Mouse (Mus musculus) liver, embryonic 14.5 days (tissue): ENCODE results near the gene Crabp2. TPM values are rescaled to one million over a fixed set of nuclear protein-coding genes. Genes with fewer than 3 reads are reported as not detected.

ENCODE experiments used
- ATAC-seq: fragments of 200-750 bp; cut with Nextera tagmentation; 2 replicates; pipeline ENCODE4 v1.8.0; 2017; ENCODE audit warnings: moderate number of reproducible peaks, mild to moderate bottlenecking, moderate library complexity; ENCODE audit not compliant: insufficient read depth
- DNase-seq, 3 experiments: peaks; one replicate each; pipeline ENCODE4 v3.0.0-alpha.2; 2012 to 2013; ENCODE audit warnings: low read depth in 3 of 3, low spot score in 3 of 3
- H3K27ac ChIP-seq: fragments of 300-500 bp; sonication (generic); 2 replicates; pipeline ENCODE4 v1.5.1; 2014; ENCODE audit warnings: moderate library complexity, mild to moderate bottlenecking, control low read depth, inconsistent platforms
- H3K27me3 ChIP-seq: fragments of 300-500 bp; sonication (generic); 2 replicates; pipeline ENCODE4 v1.6.1; 2014; ENCODE audit warnings: mild to moderate bottlenecking, low read length, moderate library complexity; ENCODE audit not compliant: control insufficient read depth, insufficient read depth
- H3K36me3 ChIP-seq: fragments of 300-500 bp; sonication (generic); replicated peaks from 2 replicates; pipeline ENCODE4 v1.6.1; 2014; ENCODE audit warnings: low read depth; ENCODE audit not compliant: control insufficient read depth, insufficient read depth
- H3K4me1 ChIP-seq, 2 experiments: fragments of 200-500 bp in 1 of 2; fragments of 300-500 bp in 1 of 2; sonication (generic) in 1 of 2; replicated peaks; 2 replicates each; pipeline ENCODE4 v1.6.1; 2012 to 2014; ENCODE audit warnings: antibody characterized with exemption in 1 of 2, inconsistent platforms in 1 of 2, low read length in 1 of 2; ENCODE audit not compliant: control insufficient read depth in 2 of 2, insufficient read depth in 2 of 2
- H3K4me2 ChIP-seq: fragments of 300-500 bp; sonication (generic); 2 replicates; pipeline ENCODE4 v1.6.1; 2014; ENCODE audit warnings: low read depth, mild to moderate bottlenecking, control low read depth, moderate library complexity
- H3K4me3 ChIP-seq, 2 experiments: fragments of 200-500 bp in 1 of 2; fragments of 300-500 bp in 1 of 2; sonication (generic) in 1 of 2; 2 replicates each; pipeline ENCODE4 v1.5.1; 2012 to 2014; ENCODE audit warnings: low read depth in 2 of 2, low read length in 2 of 2, mild to moderate bottlenecking in 2 of 2, control low read depth in 1 of 2, inconsistent platforms in 1 of 2, moderate library complexity in 1 of 2; ENCODE audit not compliant: insufficient read depth in 1 of 2
- H3K9ac ChIP-seq: fragments of 300-500 bp; sonication (generic); replicated peaks from 2 replicates; pipeline ENCODE4 v1.6.1; 2014; ENCODE audit warnings: mild to moderate bottlenecking, control low read depth, moderate library complexity
- H3K9me3 ChIP-seq: fragments of 300-500 bp; sonication (generic); 2 replicates; pipeline ENCODE4 v1.6.1; 2016; ENCODE audit warnings: low read length, mixed read lengths; ENCODE audit not compliant: control insufficient read depth
- CTCF ChIP-seq: IDR thresholded peaks from 2 replicates; pipeline ENCODE4 v1.5.1; 2016; ENCODE audit warnings: antibody characterized with exemption, low read depth, control low read depth
- EP300 ChIP-seq: IDR thresholded peaks from 2 replicates; pipeline ENCODE4 v1.6.1; 2016; ENCODE audit warnings: antibody characterized with exemption, low read depth
- WGBS: fragments of 180-500 bp; shearing (Covaris S2); extraction: QIAGEN DNeasy Blood & Tissue Kit; methylation state at CpG from one replicate; pipeline ENCODE4 v1.1.7; 2014; ENCODE audit not compliant: insufficient replicate concordance; 5-methylcytosine and 5-hydroxymethylcytosine counted together
- polyA plus RNA-seq, 2 experiments: library from polyadenylated mRNA; depleted of rRNA in 1 of 2; stranded (reverse) in 1 of 2; unstranded in 1 of 2; fragments of >200 nt; fragmentation: Nextera tagmentation in 1 of 2; extraction: Ambion mirVana in 1 of 2; gene quantifications; 2 replicates each; pipeline versions ENCODE4 v1.2.1 to v1.2.3; 2012 to 2014

The Crabp2 gene
- polyA plus RNA-seq, 2 experiments, result 0.10 to 0.17 TPM

GRCm38 (mm10) chr3:87903821-87904220 lies 44.6 kb upstream of the Crabp2 start:
- no peak for DNase-seq
- WGBS, result 51% methylated on average over 5 of the region's 5 CpGs
- Histone ChIP-seq H3K27me3 (no peaks in the 10 kb centered on the region), H3K36me3 (no peaks in the 10 kb centered on the region), H3K9ac (0 out of 2 replicates have a peak overlapping the region, but pooled peaks have one; percentile 13), H3K4me2 (no peak overlapping the region), H3K4me3 (no peak overlapping the region), H3K4me1 (peaks cover 40 to 50% of the 10 kb centered on the region in 2 experiments), H3K27ac (peak overlapping the region; percentile 61), H3K9me3 (no peaks in the 10 kb centered on the region)
- no peak for ATAC-seq
- no peak for TF ChIP-seq EP300
- no peak for TF ChIP-seq CTCF

DNA sequence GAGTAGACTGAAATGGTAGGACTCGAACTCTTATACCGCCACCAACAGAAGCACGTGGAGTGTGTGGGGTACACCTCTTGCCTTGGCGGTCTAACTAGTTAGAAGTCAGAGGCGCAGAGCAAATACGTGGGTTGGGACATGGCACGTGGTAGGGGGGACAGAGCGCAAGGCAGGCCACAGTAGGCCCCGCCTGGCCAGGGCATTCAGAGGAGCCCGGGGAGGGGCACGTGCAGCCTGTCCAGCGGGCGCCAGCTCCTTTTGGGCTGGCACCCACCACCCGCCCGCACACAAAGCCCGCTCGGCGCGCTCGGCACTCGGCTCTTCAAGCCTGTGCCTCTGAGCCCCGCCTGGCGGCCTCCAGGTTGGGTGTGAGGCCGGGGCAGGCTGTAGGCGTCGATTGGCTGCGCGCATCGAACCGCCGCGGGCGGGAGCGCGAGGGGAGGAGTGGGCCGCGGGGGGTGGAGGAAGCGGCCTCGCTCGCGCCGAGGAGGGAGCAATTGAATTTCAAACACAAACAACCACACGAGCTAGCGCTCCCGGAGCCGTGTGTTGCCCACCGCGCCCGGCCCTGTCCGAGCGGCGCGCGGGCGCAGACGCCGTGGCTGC lies 42.5 kb upstream of the Crabp2 start, which contains the start of gene Hdgf:
Gene Hdgf, plus strand, starts transcription at position 442 of the 606 bp plus-strand sequence.
- ATAC-seq (peak; percentile 84), DNase-seq (peak; percentile 91 to 93 (median 92))
- Histone ChIP-seq H3K4me2 (peak within 1 kb of the TSS; percentile 91), H3K4me1 (peaks cover 45 to 55% of the 10 kb centered on the region in 2 experiments), H3K27me3 (no peaks in the 10 kb centered on the region), H3K36me3 (no peaks in the 10 kb centered on the region; the same call in 1 of the 2 replicates), H3K9me3 (no peaks in the 10 kb centered on the region), H3K27ac (peak within 1 kb of the TSS; percentile 89), H3K9ac (peak within 1 kb of the TSS; percentile 100), H3K4me3 (peak within 1 kb of the TSS; percentile 97 to 100)
- under 1% methylated on average over 57 of the region's 57 CpGs for WGBS
- peak; percentile 45 for TF ChIP-seq CTCF
- no peak for TF ChIP-seq EP300

DNA sequence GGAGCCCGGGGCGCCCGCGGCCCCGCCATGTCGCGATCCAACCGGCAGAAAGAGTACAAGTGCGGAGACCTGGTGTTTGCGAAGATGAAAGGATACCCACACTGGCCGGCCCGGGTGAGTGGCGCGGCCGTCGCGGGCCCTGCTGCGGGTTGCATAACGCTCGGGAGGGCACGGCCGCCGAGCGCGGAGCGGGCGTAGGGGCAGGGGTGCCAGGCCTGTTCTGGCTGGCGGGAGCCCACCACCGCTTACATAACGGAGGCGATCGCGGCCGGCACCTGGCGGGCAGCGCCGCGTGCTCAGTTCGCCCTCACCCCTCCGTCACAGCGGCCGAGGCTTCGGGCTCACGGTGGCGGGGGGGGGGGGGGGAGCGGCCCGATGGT lies 41.9 kb upstream of the Crabp2 start:
- DNase-seq (no peak), ATAC-seq (peak; percentile 4; the same call in 1 of the 2 replicates)
- Histone ChIP-seq H3K4me2 (peak overlapping the region; percentile 91), H3K9ac (peak overlapping the region; percentile 100), H3K27ac (peak overlapping the region; percentile 89), H3K27me3 (no peaks in the 10 kb centered on the region), H3K9me3 (no peaks in the 10 kb centered on the region), H3K36me3 (no peaks in the 10 kb centered on the region; the same call in 1 of the 2 replicates), H3K4me3 (peak overlapping the region; percentile 97 to 100), H3K4me1 (peaks cover 45 to 54% of the 10 kb centered on the region in 2 experiments)
- no peak for TF ChIP-seq CTCF
- no peak for TF ChIP-seq EP300
- under 1% methylated on average over 40 of the region's 47 CpGs for WGBS

DNA sequence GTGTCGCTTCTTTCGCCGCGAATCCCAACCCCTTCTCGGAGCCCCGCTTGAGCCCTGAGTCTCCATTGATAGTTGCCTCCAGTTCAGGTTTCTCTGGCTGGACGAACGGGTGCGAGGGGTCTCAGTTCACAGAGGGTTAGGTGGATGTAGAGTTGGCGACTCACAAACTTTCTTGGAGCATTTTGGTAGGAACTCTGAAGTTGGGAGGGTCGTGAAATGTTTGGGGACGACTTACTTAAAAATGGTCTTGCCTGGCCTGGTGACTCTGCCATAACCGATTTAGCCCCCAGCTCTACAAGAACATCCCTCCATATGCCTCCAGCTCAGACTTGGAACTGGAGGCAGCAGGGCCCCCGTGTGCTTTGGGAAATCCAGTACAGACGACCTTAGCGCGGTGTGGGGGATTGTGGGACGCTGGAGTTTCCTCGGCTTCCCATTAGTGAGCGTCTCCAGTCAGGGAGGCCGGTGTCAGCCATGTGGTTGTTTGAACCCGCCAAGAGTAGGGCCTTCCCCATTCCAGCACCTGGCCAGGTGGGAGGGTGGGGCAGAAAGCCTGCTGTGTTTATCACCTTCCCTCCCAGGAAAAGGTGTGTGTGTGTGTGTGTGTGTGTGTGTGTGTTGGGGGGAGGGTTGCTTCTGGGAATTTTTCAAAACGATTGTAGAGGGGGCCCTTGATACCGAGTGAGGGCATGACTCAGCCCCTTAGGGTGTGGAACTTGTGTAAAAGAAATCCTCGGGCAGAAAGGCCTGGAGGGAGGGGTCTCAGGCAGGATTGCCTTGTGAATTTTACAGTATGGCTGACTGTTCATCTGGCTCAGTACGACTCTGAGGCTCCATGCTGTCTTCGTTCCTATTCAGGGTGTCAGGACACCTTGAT lies 41.2 kb upstream of the Crabp2 start:
- DNase-seq (peak in 1 of 3 experiments; percentile 68), ATAC-seq (peak; percentile 7; the same call in 1 of the 2 replicates)
- WGBS, result 0% methylated on average over 27 of the region's 27 CpGs
- peak overlapping the region; percentile 100 for H3K9ac ChIP-seq
- peaks cover 3% of the 10 kb centered on the region for H3K36me3 ChIP-seq
- peak overlapping the region; percentile 89 for H3K27ac ChIP-seq
- H3K27me3 ChIP-seq, result no peaks in the 10 kb centered on the region
- H3K4me1 ChIP-seq, result peaks cover 47 to 55% of the 10 kb centered on the region in 2 experiments
- peak overlapping the region; percentile 97 to 100 for H3K4me3 ChIP-seq
- TF ChIP-seq EP300 (no peak), CTCF (no peak)
- H3K9me3 ChIP-seq, result no peaks in the 10 kb centered on the region
- H3K4me2 ChIP-seq, result peak overlapping the region; percentile 91

DNA sequence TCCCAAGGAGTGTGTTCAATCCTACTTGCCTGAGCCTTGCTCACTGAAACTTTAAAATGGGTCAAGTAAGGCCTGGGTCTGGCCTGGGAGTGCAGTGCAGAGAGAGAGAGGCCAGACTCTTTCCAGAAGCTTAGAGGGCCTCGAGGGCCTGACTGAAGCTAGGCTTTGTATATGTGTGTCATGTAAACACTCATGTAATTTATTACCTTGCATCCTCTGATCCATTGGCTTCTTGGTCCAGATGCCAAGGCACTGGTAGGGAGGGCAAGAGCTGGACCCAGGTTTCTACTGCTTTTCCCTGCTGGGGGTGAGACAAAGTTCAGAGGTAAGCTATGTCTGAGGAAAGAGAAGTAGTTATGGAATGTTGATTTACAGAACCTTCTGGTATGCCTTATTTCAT lies 40.6 kb upstream of the Crabp2 start:
- Histone ChIP-seq H3K9me3 (no peaks in the 10 kb centered on the region), H3K4me3 (peak overlapping the region; percentile 97 to 100), H3K4me2 (peak overlapping the region; percentile 91), H3K27me3 (no peaks in the 10 kb centered on the region), H3K27ac (peak overlapping the region; percentile 89), H3K36me3 (peaks cover 5% of the 10 kb centered on the region), H3K4me1 (peaks cover 48 to 59% of the 10 kb centered on the region in 2 experiments), H3K9ac (peak overlapping the region; percentile 100)
- no peak for DNase-seq
- TF ChIP-seq EP300 (no peak), CTCF (no peak)
- no peak for ATAC-seq
- WGBS, result 3% methylated on average over 1 of the region's 1 CpGs
